Comparison of ENCODE assay signal across 21 mouse cellular contexts in genomic region chr8:45743739-45744138, GRCm38 (mm10).
A peak's percentile ranks its signal among the peaks of the same experiment; 100 is the strongest.
DNase-seq lines count a peak whose midpoint lies in the region; ATAC-seq and TF ChIP-seq lines count a peak whose summit lies in the region.
"Had no signal": no experiment of that assay in that cellular context is flagged by ENCODE, and none has a peak within 500 bp of the region (broad histone marks: within the 10 kb centered on the region; RNA-seq: fewer than 3 reads in every experiment).

No protein-coding gene starts in this region.

- H3K27me3 ChIP-seq in intestine, embryonic 15.5 days (replicated peaks) = no peaks in the 10 kb centered on the region
- H3K27me3 ChIP-seq in intestine, embryonic 16.5 days (replicated peaks; ENCODE audit: control insufficient read depth, insufficient read depth, low read length) = no peaks in the 10 kb centered on the region
- H3K27me3 ChIP-seq in intestine, postnatal 0 days (replicated peaks; ENCODE audit: control insufficient read depth, insufficient read depth, low read length) = no peaks in the 10 kb centered on the region
- H3K27me3 ChIP-seq: CH12.LX, Patski had no signal

- H3K36me3 ChIP-seq in intestine, embryonic 15.5 days = no peaks in the 10 kb centered on the region
- H3K36me3 ChIP-seq in intestine, embryonic 16.5 days (ENCODE audit: control insufficient read depth, insufficient read depth, low read length) = no peaks in the 10 kb centered on the region
- H3K36me3 ChIP-seq in intestine, postnatal 0 days (ENCODE audit: control insufficient read depth, insufficient read depth) = no peaks in the 10 kb centered on the region
- H3K36me3 ChIP-seq: G1E had no signal

- H3K4me3 ChIP-seq in intestine, embryonic 15.5 days (replicated peaks) = no peak overlapping the region
- H3K4me3 ChIP-seq in intestine, embryonic 16.5 days (ENCODE audit: low read length) = no peak overlapping the region
- no peak overlapping the region for H3K4me3 ChIP-seq in intestine, postnatal 0 days (ENCODE audit: low read depth, low read length)

- no peak overlapping the region for H3K27ac ChIP-seq in intestine, embryonic 15.5 days
- no peak overlapping the region for H3K27ac ChIP-seq in intestine, embryonic 16.5 days (ENCODE audit: low read length)
- H3K27ac ChIP-seq in intestine, postnatal 0 days (ENCODE audit: low read depth, low read length) = no peak overlapping the region

- no peak for TF ChIP-seq CTCF in intestine, postnatal 0 days (IDR thresholded peaks at IDR 0.05; ENCODE audit: low read depth)

- H3K4me2 ChIP-seq in intestine, embryonic 15.5 days (replicated peaks) = no peak overlapping the region
- no peak overlapping the region for H3K4me2 ChIP-seq in intestine, embryonic 16.5 days (ENCODE audit: low read depth, low read length)
- no peak overlapping the region for H3K4me2 ChIP-seq in intestine, postnatal 0 days (replicated peaks; ENCODE audit: low read depth)

- DNase-seq in left cerebral cortex, adult 9 months (ENCODE audit: low spot score in 2 of 2) = no peak
- no peak for DNase-seq in cerebellum, postnatal 25 days
- DNase-seq in urinary bladder, postnatal 10 days (ENCODE audit: low spot score) = no peak
- DNase-seq: adrenal gland, adult 2 months; adrenal gland, adult 8-10 months; adrenal gland, postnatal 10 days; adrenal gland, postnatal 14 days; adrenal gland, postnatal 25 days; adrenal gland, postnatal 36 days; B cell, adult 2 months; cerebellum, adult 11 months; cerebellum, adult 11-12 months; cerebellum, adult 18-20 months had no signal

- no peaks in the 10 kb centered on the region for H3K4me1 ChIP-seq in intestine, embryonic 15.5 days (replicated peaks)
- H3K4me1 ChIP-seq in intestine, embryonic 16.5 days (ENCODE audit: control insufficient read depth, insufficient read depth, low read length) = no peaks in the 10 kb centered on the region
- H3K4me1 ChIP-seq in intestine, postnatal 0 days (replicated peaks; ENCODE audit: control insufficient read depth, insufficient read depth, low read length) = no peaks in the 10 kb centered on the region

- peak; percentile 81 for ATAC-seq in intestine, embryonic 15.5 days
- ATAC-seq in intestine, embryonic 16.5 days = peak; percentile 74
- ATAC-seq in intestine, postnatal 0 days = 0 out of 2 replicates have a peak, but pooled peaks have one; percentile 56
- ATAC-seq: activated CD4-positive, CD25-positive, alpha-beta regulatory T cell, adult 4 months; CD4-positive, CD25-positive, alpha-beta regulatory T cell, adult 4 months; Patski had no signal

- H3K9me3 ChIP-seq in intestine, embryonic 15.5 days = no peaks in the 10 kb centered on the region
- H3K9me3 ChIP-seq in intestine, embryonic 16.5 days (ENCODE audit: control insufficient read depth, low read length) = no peaks in the 10 kb centered on the region
- H3K9me3 ChIP-seq in intestine, postnatal 0 days (ENCODE audit: control insufficient read depth) = no peaks in the 10 kb centered on the region
- H3K9me3 ChIP-seq: G1E had no signal

- H3K9ac ChIP-seq in intestine, embryonic 15.5 days = no peak overlapping the region
- H3K9ac ChIP-seq in intestine, embryonic 16.5 days (ENCODE audit: low read depth, low read length) = no peak overlapping the region
- H3K9ac ChIP-seq in intestine, postnatal 0 days (ENCODE audit: low read depth, low read length) = no peak overlapping the region
